Mouse (Mus musculus): ENCODE data around the gene Mcpt8. TPM values are rescaled to one million over a fixed set of nuclear protein-coding genes. Genes with fewer than 3 reads are reported as not detected.
"Not testable (repeated sequence)": the region's sequence is repeated elsewhere in the genome, so short reads cannot be mapped to it uniquely, and the experiment has no call there.

Gene Mcpt8
- polyA plus RNA-seq, 1 experiment from 2014 or later: not detected

- no peak for DNase-seq (ENCODE audit: low spot score, missing footprints)
- Histone ChIP-seq H3K27me3 (ENCODE audit: control insufficient read depth, insufficient read depth, low read length) (no peaks in the 10 kb centered on the region), H3K9ac (ENCODE audit: low read length) (no peak overlapping the region), H3K36me3 (ENCODE audit: control insufficient read depth, insufficient read depth, low read length) (no peaks in the 10 kb centered on the region), H3K4me3 (ENCODE audit: low read depth, low read length) (no peak overlapping the region), H3K4me1 (ENCODE audit: control insufficient read depth, insufficient read depth, low read length) (no peaks in the 10 kb centered on the region), H3K9me3 (ENCODE audit: control insufficient read depth, low read length) (no peaks in the 10 kb centered on the region), H3K4me2 (no peak overlapping the region), H3K27ac (ENCODE audit: low read depth, low read length) (no peak overlapping the region)
- WGBS: 78% methylated on average over 3 of the region's 3 CpGs
- ATAC-seq (ENCODE audit: low FRiP score): no peak
Measured at GRCm38 (mm10) chr14:56103452-56103851, 18.4 kb upstream of the Mcpt8 start.

- ATAC-seq (ENCODE audit: low FRiP score): no peak
- Histone ChIP-seq H3K4me2 (no peak within 1 kb of the TSS), H3K27me3 (ENCODE audit: control insufficient read depth, insufficient read depth, low read length) (no peaks in the 10 kb centered on the region), H3K27ac (ENCODE audit: low read depth, low read length) (no peak within 1 kb of the TSS), H3K9me3 (ENCODE audit: control insufficient read depth, low read length) (no peaks in the 10 kb centered on the region), H3K4me3 (ENCODE audit: low read depth, low read length) (no peak within 1 kb of the TSS), H3K36me3 (ENCODE audit: control insufficient read depth, insufficient read depth, low read length) (no peaks in the 10 kb centered on the region), H3K9ac (ENCODE audit: low read length) (no peak within 1 kb of the TSS), H3K4me1 (ENCODE audit: control insufficient read depth, insufficient read depth, low read length) (no peaks in the 10 kb centered on the region)
- DNase-seq (ENCODE audit: low spot score, missing footprints): no peak
- 77% methylated on average over 10 of the region's 10 CpGs for WGBS
Measured at GRCm38 (mm10) chr14:56102386-56102785, 17.3 kb upstream of the Mcpt8 start, which contains the start of gene Ctsg. TSS of gene Ctsg (minus strand) at chr14:56102574.

GRCm38 (mm10) chr14:56098940-56099339, 13.9 kb upstream of the Mcpt8 start:
- ATAC-seq (ENCODE audit: low FRiP score) (no peak), DNase-seq (ENCODE audit: low spot score, missing footprints) (no peak)
- Histone ChIP-seq H3K36me3 (ENCODE audit: control insufficient read depth, insufficient read depth, low read length) (no peaks in the 10 kb centered on the region), H3K4me1 (ENCODE audit: control insufficient read depth, insufficient read depth, low read length) (no peaks in the 10 kb centered on the region), H3K4me2 (no peak overlapping the region), H3K27me3 (ENCODE audit: control insufficient read depth, insufficient read depth, low read length) (no peaks in the 10 kb centered on the region), H3K4me3 (ENCODE audit: low read depth, low read length) (no peak overlapping the region), H3K9ac (ENCODE audit: low read length) (no peak overlapping the region), H3K9me3 (ENCODE audit: control insufficient read depth, low read length) (no peaks in the 10 kb centered on the region), H3K27ac (ENCODE audit: low read depth, low read length) (no peak overlapping the region)
- 78% methylated on average over 4 of the region's 4 CpGs for WGBS

- Histone ChIP-seq H3K4me2 (no peak overlapping the region), H3K4me3 (ENCODE audit: low read depth, low read length) (no peak overlapping the region), H3K36me3 (ENCODE audit: control insufficient read depth, insufficient read depth, low read length) (no peaks in the 10 kb centered on the region), H3K27me3 (ENCODE audit: control insufficient read depth, insufficient read depth, low read length) (no peaks in the 10 kb centered on the region), H3K9me3 (ENCODE audit: control insufficient read depth, low read length) (no peaks in the 10 kb centered on the region), H3K4me1 (ENCODE audit: control insufficient read depth, insufficient read depth, low read length) (no peaks in the 10 kb centered on the region), H3K27ac (ENCODE audit: low read depth, low read length) (no peak overlapping the region), H3K9ac (ENCODE audit: low read length) (no peak overlapping the region)
- 78% methylated on average over 1 of the region's 1 CpGs for WGBS
- ATAC-seq (ENCODE audit: low FRiP score): no peak
- DNase-seq (ENCODE audit: low spot score, missing footprints): no peak
Measured at GRCm38 (mm10) chr14:56097597-56097996, 12.5 kb upstream of the Mcpt8 start.

GRCm38 (mm10) chr14:56093353-56093752, 8.3 kb upstream of the Mcpt8 start:
- H3K9me3 ChIP-seq (ENCODE audit: control insufficient read depth, low read length): no peaks in the 10 kb centered on the region
- H3K4me3 ChIP-seq (ENCODE audit: low read depth, low read length): no peak overlapping the region
- no peaks in the 10 kb centered on the region for H3K36me3 ChIP-seq (ENCODE audit: control insufficient read depth, insufficient read depth, low read length)
- H3K9ac ChIP-seq (ENCODE audit: low read length): no peak overlapping the region
- no peak overlapping the region for H3K4me2 ChIP-seq
- H3K27ac ChIP-seq (ENCODE audit: low read depth, low read length): no peak overlapping the region
- no peaks in the 10 kb centered on the region for H3K27me3 ChIP-seq (ENCODE audit: control insufficient read depth, insufficient read depth, low read length)
- H3K4me1 ChIP-seq (ENCODE audit: control insufficient read depth, insufficient read depth, low read length): no peaks in the 10 kb centered on the region
- ATAC-seq (ENCODE audit: low FRiP score): no peak
- DNase-seq (ENCODE audit: low spot score, missing footprints): no peak
- WGBS: 83% methylated on average over 2 of the region's 2 CpGs

- Histone ChIP-seq H3K4me3 (ENCODE audit: low read depth, low read length) (no peak overlapping the region), H3K27me3 (ENCODE audit: control insufficient read depth, insufficient read depth, low read length) (no peaks in the 10 kb centered on the region), H3K27ac (ENCODE audit: low read depth, low read length) (no peak overlapping the region), H3K9ac (ENCODE audit: low read length) (no peak overlapping the region), H3K4me1 (ENCODE audit: control insufficient read depth, insufficient read depth, low read length) (no peaks in the 10 kb centered on the region), H3K4me2 (no peak overlapping the region), H3K9me3 (ENCODE audit: control insufficient read depth, low read length) (no peaks in the 10 kb centered on the region), H3K36me3 (ENCODE audit: control insufficient read depth, insufficient read depth, low read length) (no peaks in the 10 kb centered on the region)
- DNase-seq (ENCODE audit: low spot score, missing footprints): no peak
- 79% methylated on average over 3 of the region's 3 CpGs for WGBS
- ATAC-seq (ENCODE audit: low FRiP score): no peak
Measured at GRCm38 (mm10) chr14:56086711-56087110, 1.6 kb upstream of the Mcpt8 start.

- no peaks in the 10 kb centered on the region for H3K4me1 ChIP-seq (ENCODE audit: control insufficient read depth, insufficient read depth, low read length)
- 89% methylated on average over 4 of the region's 4 CpGs for WGBS
- H3K27me3 ChIP-seq (ENCODE audit: control insufficient read depth, insufficient read depth, low read length): no peaks in the 10 kb centered on the region
- DNase-seq (ENCODE audit: low spot score, missing footprints): no peak
- H3K4me2 ChIP-seq: no peak overlapping the region
- no peak overlapping the region for H3K27ac ChIP-seq (ENCODE audit: low read depth, low read length)
- H3K9ac ChIP-seq (ENCODE audit: low read length): no peak overlapping the region
- H3K4me3 ChIP-seq (ENCODE audit: low read depth, low read length): no peak overlapping the region
- no peaks in the 10 kb centered on the region for H3K36me3 ChIP-seq (ENCODE audit: control insufficient read depth, insufficient read depth, low read length)
- ATAC-seq (ENCODE audit: low FRiP score): no peak
- no peaks in the 10 kb centered on the region for H3K9me3 ChIP-seq (ENCODE audit: control insufficient read depth, low read length)
Measured at GRCm38 (mm10) chr14:56082016-56082415, 3.1 kb downstream of the Mcpt8 start.

GRCm38 (mm10) chr14:56062213-56062612, 22.9 kb downstream of the Mcpt8 start, which contains the start of gene Mcpt4:
TSS of gene Mcpt4 (minus strand) at chr14:56062313.
- not testable (repeated sequence) for H3K36me3 ChIP-seq (ENCODE audit: control insufficient read depth, insufficient read depth, low read length); H3K27me3 ChIP-seq (ENCODE audit: control insufficient read depth, insufficient read depth, low read length); ATAC-seq (ENCODE audit: low FRiP score); H3K9ac ChIP-seq (ENCODE audit: low read length); H3K4me2 ChIP-seq; H3K27ac ChIP-seq (ENCODE audit: low read depth, low read length); H3K4me1 ChIP-seq (ENCODE audit: control insufficient read depth, insufficient read depth, low read length); H3K9me3 ChIP-seq (ENCODE audit: control insufficient read depth, low read length); H3K4me3 ChIP-seq (ENCODE audit: low read depth, low read length); DNase-seq (ENCODE audit: low spot score, missing footprints)
- 86% methylated on average over 3 of the region's 3 CpGs for WGBS

GRCm38 (mm10) chr14:56057722-56058121, 27.4 kb downstream of the Mcpt8 start:
- Histone ChIP-seq H3K27me3 (ENCODE audit: control insufficient read depth, insufficient read depth, low read length) (no peaks in the 10 kb centered on the region), H3K4me2 (no peak overlapping the region), H3K4me1 (ENCODE audit: control insufficient read depth, insufficient read depth, low read length) (no peaks in the 10 kb centered on the region), H3K36me3 (ENCODE audit: control insufficient read depth, insufficient read depth, low read length) (no peaks in the 10 kb centered on the region), H3K27ac (ENCODE audit: low read depth, low read length) (no peak overlapping the region), H3K4me3 (ENCODE audit: low read depth, low read length) (no peak overlapping the region), H3K9me3 (ENCODE audit: control insufficient read depth, low read length) (no peaks in the 10 kb centered on the region), H3K9ac (ENCODE audit: low read length) (no peak overlapping the region)
- WGBS: 82% methylated on average over 4 of the region's 4 CpGs
- ATAC-seq (ENCODE audit: low FRiP score): no peak
- DNase-seq (ENCODE audit: low spot score, missing footprints): no peak

- WGBS: 91% methylated on average over 3 of the region's 3 CpGs
- H3K4me2 ChIP-seq: no peak overlapping the region
- ATAC-seq (ENCODE audit: low FRiP score) (no peak), DNase-seq (ENCODE audit: low spot score, missing footprints) (no peak)
- no peak overlapping the region for H3K4me3 ChIP-seq (ENCODE audit: low read depth, low read length)
- H3K9me3 ChIP-seq (ENCODE audit: control insufficient read depth, low read length): no peaks in the 10 kb centered on the region
- H3K4me1 ChIP-seq (ENCODE audit: control insufficient read depth, insufficient read depth, low read length): no peaks in the 10 kb centered on the region
- no peak overlapping the region for H3K27ac ChIP-seq (ENCODE audit: low read depth, low read length)
- no peaks in the 10 kb centered on the region for H3K36me3 ChIP-seq (ENCODE audit: control insufficient read depth, insufficient read depth, low read length)
- no peak overlapping the region for H3K9ac ChIP-seq (ENCODE audit: low read length)
- no peaks in the 10 kb centered on the region for H3K27me3 ChIP-seq (ENCODE audit: control insufficient read depth, insufficient read depth, low read length)
Measured at GRCm38 (mm10) chr14:56055408-56055807, 29.7 kb downstream of the Mcpt8 start.

Measured in midbrain, embryonic 11.5 days (tissue).